Mouse (Mus musculus) kidney, postnatal 0 days (tissue): ENCODE results near the gene Txndc2. TPM values are rescaled to one million over a fixed set of nuclear protein-coding genes. Genes with fewer than 3 reads are reported as not detected.
A peak's percentile ranks its signal among the peaks of the same experiment; 100 is the strongest.
"Not testable (repeated sequence)": the region's sequence is repeated elsewhere in the genome, so short reads cannot be mapped to it uniquely, and the experiment has no call there.

Experiments
- ATAC-seq: fragments of 200-750 bp; cut with Nextera tagmentation; replicated peaks from 2 replicates; pipeline ENCODE4 v1.8.0; 2017; ENCODE audit warnings: low read depth, moderate number of reproducible peaks, moderate TSS enrichment, moderate library complexity; ENCODE audit not compliant: low FRiP score
- DNase-seq: peaks from one replicate; pipeline ENCODE4 v3.0.0-alpha.2; 2016; ENCODE audit warnings: low spot score
- H3K27ac ChIP-seq: fragments of 300-500 bp; sonication (generic); 2 replicates; pipeline ENCODE4 v1.5.1; 2014; ENCODE audit warnings: mild to moderate bottlenecking
- H3K27me3 ChIP-seq: fragments of 300-500 bp; sonication (generic); 2 replicates; pipeline ENCODE4 v1.6.1; 2014; ENCODE audit warnings: low read length, mixed read lengths; ENCODE audit not compliant: insufficient read depth
- H3K36me3 ChIP-seq: fragments of 300-500 bp; sonication (generic); 2 replicates; pipeline ENCODE4 v1.6.1; 2014; ENCODE audit warnings: low read length, mixed read lengths; ENCODE audit not compliant: insufficient read depth
- H3K4me1 ChIP-seq: fragments of 300-500 bp; sonication (generic); replicated peaks from 2 replicates; pipeline ENCODE4 v1.6.1; 2014; ENCODE audit warnings: antibody characterized with exemption, low read length, mixed read lengths; ENCODE audit not compliant: insufficient read depth
- H3K4me2 ChIP-seq: fragments of 300-500 bp; sonication (generic); 2 replicates; pipeline ENCODE4 v1.6.1; 2014; ENCODE audit warnings: mild to moderate bottlenecking, low read length, moderate library complexity, mixed read lengths
- H3K4me3 ChIP-seq: fragments of 300-500 bp; sonication (generic); replicated peaks from 2 replicates; pipeline ENCODE4 v1.5.1; 2014; ENCODE audit warnings: low read depth, low read length
- H3K9ac ChIP-seq: fragments of 300-500 bp; sonication (generic); 2 replicates; pipeline ENCODE4 v1.6.1; 2014; ENCODE audit warnings: low read depth, low read length
- H3K9me3 ChIP-seq: fragments of 300-500 bp; sonication (generic); replicated peaks from 2 replicates; pipeline ENCODE4 v1.6.1; 2016; ENCODE audit warnings: low read length, inconsistent platforms, mixed read lengths
- CTCF ChIP-seq: IDR thresholded peaks from 2 replicates; pipeline ENCODE4 v1.5.1; 2016; ENCODE audit warnings: antibody characterized with exemption, low read depth, mild to moderate bottlenecking, moderate library complexity
- WGBS: fragments of 180-500 bp; shearing (Covaris S2); extraction: QIAGEN DNeasy Blood & Tissue Kit; methylation state at CpG from one replicate; pipeline ENCODE4 v1.1.7; 2014; 5-methylcytosine and 5-hydroxymethylcytosine counted together
- polyA plus RNA-seq: library from polyadenylated mRNA; unstranded; fragments of >200 nt; fragmentation: Nextera tagmentation; extraction: Ambion mirVana; gene quantifications from 2 replicates; pipeline ENCODE4 v1.2.1, GENCODE M21; 2015

The Txndc2 gene
- polyA plus RNA-seq, 1 experiment from 2014 or later, result not detected

DNA sequence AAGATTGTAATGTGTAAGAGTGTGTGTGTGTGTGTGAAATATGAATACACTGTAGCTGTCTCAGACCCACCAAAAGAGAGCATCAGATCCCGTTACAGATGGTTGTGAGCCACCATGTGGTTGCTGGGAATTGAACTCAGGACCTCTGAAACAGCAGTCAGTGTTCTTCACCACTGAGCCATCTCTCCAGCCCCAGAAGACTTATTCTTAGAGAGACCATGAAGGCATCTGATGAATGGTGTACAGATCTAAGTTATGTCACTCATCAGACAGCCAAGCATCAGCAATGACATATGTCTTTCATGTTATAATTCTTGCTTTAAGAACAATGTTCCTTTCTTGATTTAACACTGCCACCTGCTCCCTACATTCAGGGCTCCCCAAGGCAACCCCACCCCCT is 2.8 kb downstream of the Txndc2 start:
- Histone ChIP-seq H3K9me3 (no peaks in the 10 kb centered on the region), H3K36me3 (no peaks in the 10 kb centered on the region), H3K4me3 (no peak overlapping the region), H3K27me3 (no peaks in the 10 kb centered on the region), H3K27ac (no peak overlapping the region), H3K9ac (no peak overlapping the region), H3K4me1 (0 out of 2 replicates have a peak, but pooled peaks cover 9% of the 10 kb centered on the region), H3K4me2 (no peak overlapping the region)
- 83% methylated on average over 1 of the region's 1 CpGs for WGBS
- DNase-seq (no peak), ATAC-seq (no peak)
- TF ChIP-seq CTCF, result no peak

- Histone ChIP-seq H3K27ac (peak overlapping the region; percentile 8; the same call in 1 of the 2 replicates), H3K9me3 (no peaks in the 10 kb centered on the region), H3K4me1 (0 out of 2 replicates have a peak, but pooled peaks cover 3% of the 10 kb centered on the region), H3K9ac (no peak overlapping the region), H3K27me3 (no peaks in the 10 kb centered on the region), H3K4me2 (peak overlapping the region; percentile 8; the same call in 1 of the 2 replicates), H3K36me3 (no peaks in the 10 kb centered on the region), H3K4me3 (no peak overlapping the region)
- no peak for TF ChIP-seq CTCF
- WGBS, result 39% methylated on average over 14 of the region's 14 CpGs
- ATAC-seq (no peak), DNase-seq (peak; percentile 42)
These were observed 6.1 kb downstream of the Txndc2 start for GRCm38 (mm10) chr17:65635715-65636360.

DNA sequence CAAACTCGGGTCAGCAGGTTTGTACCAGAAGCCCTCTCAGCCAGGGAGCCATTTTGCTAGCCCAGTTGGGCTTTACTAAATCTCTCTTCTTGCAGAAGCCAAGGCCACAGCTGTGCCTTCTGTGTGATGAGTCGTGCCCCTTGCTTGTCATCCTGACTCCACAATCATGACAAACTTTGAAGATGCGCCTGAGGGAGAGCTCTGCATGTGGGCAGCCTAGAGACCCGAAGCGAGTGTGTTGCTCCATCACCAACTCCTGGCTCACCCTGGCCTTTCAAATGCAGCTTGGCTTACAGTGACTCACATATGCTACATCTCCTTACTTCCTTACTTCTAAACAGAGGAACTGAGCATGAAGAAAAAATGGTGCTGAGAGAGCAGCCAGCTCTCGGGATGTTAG is 12.0 kb downstream of the Txndc2 start:
- no peaks in the 10 kb centered on the region for H3K36me3 ChIP-seq
- no peak for TF ChIP-seq CTCF
- H3K4me2 ChIP-seq, result no peak overlapping the region
- no peak for ATAC-seq
- WGBS, result 85% methylated on average over 6 of the region's 6 CpGs
- H3K9ac ChIP-seq, result no peak overlapping the region
- no peaks in the 10 kb centered on the region for H3K9me3 ChIP-seq
- no peaks in the 10 kb centered on the region for H3K27me3 ChIP-seq
- H3K4me3 ChIP-seq, result no peak overlapping the region
- H3K27ac ChIP-seq, result no peak overlapping the region
- no peaks in the 10 kb centered on the region for H3K4me1 ChIP-seq
- DNase-seq, result no peak

DNA sequence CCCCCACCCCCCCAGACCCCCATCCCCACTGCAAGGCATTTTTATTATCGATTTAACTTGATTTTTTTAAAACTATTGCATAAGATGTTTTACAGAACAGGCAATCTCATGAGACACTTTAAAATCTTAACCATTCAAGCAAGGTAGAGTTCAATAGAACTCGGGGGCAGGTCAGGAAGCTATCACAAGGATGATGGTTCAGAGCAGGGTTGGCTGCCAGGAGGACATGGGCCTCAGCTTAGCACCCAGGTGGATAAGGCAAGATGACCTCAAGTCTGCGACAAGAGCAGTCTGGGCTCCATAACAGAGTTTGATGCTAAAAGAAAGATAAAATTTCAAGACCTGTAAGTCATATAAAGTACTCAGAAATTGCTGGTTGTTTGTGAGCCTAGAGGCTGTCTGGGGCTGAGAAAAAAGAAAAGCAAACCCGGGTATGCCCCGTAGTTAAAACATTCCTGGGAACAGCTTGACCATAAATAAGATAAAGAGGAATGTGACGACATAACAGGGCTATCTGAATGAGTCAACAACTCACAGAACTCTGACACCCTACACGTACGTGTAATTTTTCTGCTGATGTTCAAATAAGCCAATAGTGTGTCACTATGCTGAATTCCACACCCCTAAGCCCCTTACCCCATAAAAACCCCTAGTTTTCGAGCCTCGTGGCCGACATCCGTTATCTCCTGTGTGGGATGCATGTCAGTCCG is 13.0 kb downstream of the Txndc2 start:
- ATAC-seq, H3K36me3 ChIP-seq, H3K27me3 ChIP-seq, H3K4me3 ChIP-seq, DNase-seq, H3K4me2 ChIP-seq, H3K27ac ChIP-seq, H3K9ac ChIP-seq, H3K9me3 ChIP-seq, H3K4me1 ChIP-seq: not testable (repeated sequence)
- 48% methylated on average over 13 of the region's 13 CpGs for WGBS

DNA sequence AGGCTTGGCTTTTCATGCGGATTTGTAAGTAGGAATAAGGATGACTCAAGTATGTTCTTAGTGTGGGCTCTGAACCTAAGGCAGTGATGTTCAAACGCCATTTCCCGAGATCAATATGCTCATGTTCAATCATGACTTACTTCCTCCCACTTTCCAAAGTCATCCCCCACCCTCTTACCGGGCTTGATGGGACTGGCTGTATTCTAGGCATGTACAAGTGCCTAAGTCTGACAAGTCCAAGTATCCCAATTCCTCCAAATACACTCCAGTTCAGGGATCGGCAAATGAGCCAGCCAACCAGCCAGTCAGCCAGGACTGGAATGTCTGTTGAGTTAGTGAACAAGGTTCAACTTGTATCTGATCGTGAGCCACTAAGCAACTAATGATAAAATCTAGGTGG is 15.7 kb downstream of the Txndc2 start:
- WGBS, result 91% methylated on average over 6 of the region's 6 CpGs

GRCm38 (mm10) chr17:65625563-65625962 is 16.4 kb downstream of the Txndc2 start:
- DNase-seq (no peak), ATAC-seq (no peak)
- Histone ChIP-seq H3K4me2 (no peak overlapping the region), H3K27me3 (no peaks in the 10 kb centered on the region), H3K9me3 (no peaks in the 10 kb centered on the region), H3K4me1 (no peaks in the 10 kb centered on the region), H3K9ac (no peak overlapping the region), H3K4me3 (no peak overlapping the region), H3K36me3 (no peaks in the 10 kb centered on the region), H3K27ac (no peak overlapping the region)
- TF ChIP-seq CTCF, result no peak
- WGBS, result 88% methylated on average over 6 of the region's 6 CpGs

More for the DNA sequence above, 15.7 kb downstream of the Txndc2 start:
- Histone ChIP-seq H3K4me1 (no peaks in the 10 kb centered on the region), H3K9ac (no peak overlapping the region), H3K4me3 (no peak overlapping the region), H3K27ac (no peak overlapping the region), H3K27me3 (no peaks in the 10 kb centered on the region), H3K4me2 (no peak overlapping the region), H3K9me3 (no peaks in the 10 kb centered on the region), H3K36me3 (no peaks in the 10 kb centered on the region)
- TF ChIP-seq CTCF, result no peak
- ATAC-seq, result no peak
- no peak for DNase-seq
